Mouse (Mus musculus) bone marrow macrophage, adult 2 months (primary cell): ENCODE data around the gene Olfr491.

ENCODE experiments used
- CTCF ChIP-seq: IDR thresholded peaks from 2 replicates; pipeline ENCODE4 v1.5.1; 2012; ENCODE audit warnings: low read depth, mild to moderate bottlenecking, low read length, moderate library complexity
- POLR2A ChIP-seq: IDR thresholded peaks from 2 replicates; pipeline ENCODE4 v1.6.1; 2012; ENCODE audit warnings: mild to moderate bottlenecking, low read depth, low read length, borderline replicate concordance

- TF ChIP-seq CTCF = no peak
- TF ChIP-seq POLR2A = no peak
Observed at GRCm38 (mm10) chr7:108288834-108289233, 24.4 kb upstream of the Olfr491 start, which contains the start of gene Olfr490.
